Mouse (Mus musculus) small intestine, adult 2 months (tissue): ENCODE measurements around the gene Kcnc3. TPM values are rescaled to one million over a fixed set of nuclear protein-coding genes. Genes with fewer than 3 reads are reported as not detected.
A peak's percentile ranks its signal among the peaks of the same experiment; 100 is the strongest.

ENCODE experiments used
- H3K27ac ChIP-seq: fragments of 200-500 bp; 2 replicates; pipeline ENCODE4 v1.5.1; 2012; ENCODE audit warnings: low read depth, low read length, control low read depth, inconsistent platforms; ENCODE audit not compliant: insufficient read depth
- H3K27me3 ChIP-seq: fragments of 200-500 bp; 2 replicates; pipeline ENCODE4 v1.6.1; 2012; ENCODE audit warnings: mild to moderate bottlenecking, moderate library complexity, low read length, inconsistent platforms; ENCODE audit not compliant: control insufficient read depth, insufficient read depth
- H3K36me3 ChIP-seq: fragments of 200-500 bp; 2 replicates; pipeline ENCODE4 v1.6.1; 2012; ENCODE audit warnings: mild to moderate bottlenecking, low read length, control low read depth, inconsistent platforms; ENCODE audit not compliant: control insufficient read depth, insufficient read depth
- H3K4me1 ChIP-seq: fragments of 200-500 bp; 2 replicates; pipeline ENCODE4 v1.6.1; 2012; ENCODE audit warnings: low read length, inconsistent platforms, mixed read lengths; ENCODE audit not compliant: control insufficient read depth, insufficient read depth, insufficient read length
- H3K4me3 ChIP-seq: fragments of 200-500 bp; 2 replicates; pipeline ENCODE4 v1.5.1; 2012; ENCODE audit warnings: low read depth, mild to moderate bottlenecking, control low read depth, inconsistent platforms, low read length, moderate library complexity
- CTCF ChIP-seq: fragments of 200-500 bp; IDR thresholded peaks from 2 replicates; pipeline ENCODE4 v1.5.1; 2012; ENCODE audit warnings: low read depth, mild to moderate bottlenecking, control low read depth, inconsistent platforms, low read length, moderate library complexity, mixed read lengths; ENCODE audit not compliant: insufficient replicate concordance, insufficient read length; ENCODE audit errors: extremely low read depth
- POLR2A ChIP-seq: fragments of 200-500 bp; IDR thresholded peaks from 2 replicates; pipeline ENCODE4 v1.6.1; 2012; ENCODE audit warnings: low read depth, mild to moderate bottlenecking, control low read depth, inconsistent platforms, low read length, moderate library complexity
- WGBS: fragments of 180-500 bp; shearing (Covaris S2); methylation state at CpG from one replicate; pipeline ENCODE4 v1.1.7; 2018; 5-methylcytosine and 5-hydroxymethylcytosine counted together
- polyA plus RNA-seq: library from polyadenylated mRNA; depleted of rRNA; stranded (reverse); fragments of >200 nt; gene quantifications from 2 replicates; pipeline ENCODE4 v1.2.3, GENCODE M21; 2012

Kcnc3 gene
- polyA plus RNA-seq, 1 experiment: 3.1 TPM

- Histone ChIP-seq H3K27me3 (peaks cover 14% of the 10 kb centered on the region), H3K4me1 (no peaks in the 10 kb centered on the region; the same call in none of the 2 replicates), H3K27ac (no peak overlapping the region), H3K36me3 (peaks cover 34% of the 10 kb centered on the region), H3K4me3 (no peak overlapping the region)
- 8% methylated on average over 20 of the region's 20 CpGs for WGBS
- TF ChIP-seq CTCF (no peak), POLR2A (no peak)
Measured at GRCm38 (mm10) chr7:44603186-44603855, 12.9 kb downstream of the Kcnc3 start.

GRCm38 (mm10) chr7:44604139-44604606, 13.7 kb downstream of the Kcnc3 start:
- Histone ChIP-seq H3K36me3 (peaks cover 41% of the 10 kb centered on the region), H3K27ac (no peak overlapping the region), H3K27me3 (peaks cover 14% of the 10 kb centered on the region), H3K4me1 (no peaks in the 10 kb centered on the region; the same call in none of the 2 replicates), H3K4me3 (peak overlapping the region; percentile 24; the same call in 1 of the 2 replicates)
- WGBS: 12% methylated on average over 25 of the region's 25 CpGs
- TF ChIP-seq CTCF (no peak), POLR2A (no peak)

- peaks cover 14% of the 10 kb centered on the region for H3K27me3 ChIP-seq
- no peak for TF ChIP-seq CTCF
- no peak for TF ChIP-seq POLR2A
- WGBS: 59% methylated on average over 8 of the region's 8 CpGs
- no peak overlapping the region for H3K4me3 ChIP-seq
- H3K36me3 ChIP-seq: peaks cover 46% of the 10 kb centered on the region
- no peaks in the 10 kb centered on the region; the same call in none of the 2 replicates for H3K4me1 ChIP-seq
- H3K27ac ChIP-seq: no peak overlapping the region
Measured at GRCm38 (mm10) chr7:44604619-44605018, 14.2 kb downstream of the Kcnc3 start.

- no peak overlapping the region for H3K27ac ChIP-seq
- peaks cover 14% of the 10 kb centered on the region for H3K27me3 ChIP-seq
- TF ChIP-seq POLR2A: no peak
- TF ChIP-seq CTCF: no peak
- no peaks in the 10 kb centered on the region; the same call in none of the 2 replicates for H3K4me1 ChIP-seq
- WGBS: 71% methylated on average over 7 of the region's 7 CpGs
- peaks cover 53% of the 10 kb centered on the region for H3K36me3 ChIP-seq
- no peak overlapping the region for H3K4me3 ChIP-seq
Measured at GRCm38 (mm10) chr7:44605436-44605835, 15.0 kb downstream of the Kcnc3 start.

- no peak for TF ChIP-seq POLR2A
- no peak for TF ChIP-seq CTCF
- no peaks in the 10 kb centered on the region; the same call in none of the 2 replicates for H3K4me1 ChIP-seq
- H3K4me3 ChIP-seq: no peak overlapping the region
- peaks cover 13% of the 10 kb centered on the region for H3K27me3 ChIP-seq
- H3K36me3 ChIP-seq: peaks cover 62% of the 10 kb centered on the region
- WGBS: 20% methylated on average over 29 of the region's 29 CpGs
- H3K27ac ChIP-seq: no peak overlapping the region
Measured at GRCm38 (mm10) chr7:44606171-44606901, 15.9 kb downstream of the Kcnc3 start.

- Histone ChIP-seq H3K4me3 (no peak overlapping the region), H3K36me3 (peaks cover 86% of the 10 kb centered on the region), H3K27ac (no peak overlapping the region), H3K27me3 (no peaks in the 10 kb centered on the region), H3K4me1 (no peaks in the 10 kb centered on the region)
- TF ChIP-seq CTCF (no peak), POLR2A (no peak)
- 81% methylated on average over 7 of the region's 7 CpGs for WGBS
Measured at GRCm38 (mm10) chr7:44612192-44612591, 21.7 kb downstream of the Kcnc3 start.
